Mouse (Mus musculus) ES-E14 (cell line): ENCODE measurements around the gene Fyttd1.
"Not testable (repeated sequence)": the region's sequence is repeated elsewhere in the genome, so short reads cannot be mapped to it uniquely, and the experiment has no call there.

Experiments
- CHD2 ChIP-seq: IDR thresholded peaks from 2 replicates; pipeline ENCODE4 v1.6.1; 2014; ENCODE audit warnings: mild to moderate bottlenecking, low read depth, low read length, inconsistent platforms
- HCFC1 ChIP-seq: IDR thresholded peaks from 2 replicates; pipeline ENCODE4 v1.6.1; 2012; ENCODE audit warnings: low read length, inconsistent platforms, borderline replicate concordance; ENCODE audit not compliant: insufficient read depth

GRCm38 (mm10) chr16:32939301-32939700, 62.0 kb downstream of the Fyttd1 start:
- TF ChIP-seq CHD2, HCFC1: not testable (repeated sequence)
